Mouse (Mus musculus): Measurements from ENCODE around the gene Defb45. TPM values are rescaled to one million over a fixed set of nuclear protein-coding genes. Genes with fewer than 3 reads are reported as not detected.

The Defb45 gene
- polyA plus RNA-seq, 1 experiment from 2014 or later, result not detected

GRCm38 (mm10) chr2:152569038-152569437 lies 30.2 kb downstream of the Defb45 start, which contains the start of gene Gm17416:
Gene Gm17416 (plus strand): TSS chr2:152569338.
- Histone ChIP-seq H3K4me2 (no peak within 1 kb of the TSS), H3K4me1 (0 out of 2 replicates have a peak, but pooled peaks cover under 1% of the 10 kb centered on the region), H3K36me3 (no peaks in the 10 kb centered on the region), H3K27me3 (no peaks in the 10 kb centered on the region), H3K9me3 (replicated peaks) (no peaks in the 10 kb centered on the region), H3K27ac (peak within 1 kb of the TSS; percentile 67), H3K4me3 (replicated peaks) (no peak within 1 kb of the TSS), H3K9ac (no peak within 1 kb of the TSS)
- WGBS, result 82% methylated on average over 5 of the region's 5 CpGs
- ATAC-seq (replicated peaks; ENCODE audit: low FRiP score), result no peak

- ATAC-seq (replicated peaks; ENCODE audit: low FRiP score), result no peak
- Histone ChIP-seq H3K27me3 (no peaks in the 10 kb centered on the region), H3K27ac (no peak overlapping the region), H3K9me3 (replicated peaks) (no peaks in the 10 kb centered on the region), H3K4me3 (replicated peaks) (no peak overlapping the region), H3K4me2 (no peak overlapping the region), H3K9ac (no peak overlapping the region), H3K4me1 (peaks cover 15% of the 10 kb centered on the region), H3K36me3 (no peaks in the 10 kb centered on the region)
- 94% methylated on average over 7 of the region's 7 CpGs for WGBS
These were observed 42.5 kb downstream of the Defb45 start for GRCm38 (mm10) chr2:152556655-152557054.

- no peaks in the 10 kb centered on the region for H3K9me3 ChIP-seq (replicated peaks)
- 0 out of 2 replicates have a peak, but pooled peaks have one; percentile 49 for ATAC-seq (replicated peaks; ENCODE audit: low FRiP score)
- 11% methylated on average over 16 of the region's 16 CpGs for WGBS
- 0 out of 2 replicates have a peak overlapping the region, but pooled peaks have one; percentile 41 for H3K27ac ChIP-seq
- peak overlapping the region; percentile 52 for H3K4me2 ChIP-seq
- H3K36me3 ChIP-seq, result no peaks in the 10 kb centered on the region
- H3K9ac ChIP-seq, result no peak overlapping the region
- H3K4me1 ChIP-seq, result peaks cover 23% of the 10 kb centered on the region
- H3K27me3 ChIP-seq, result no peaks in the 10 kb centered on the region
- peak overlapping the region; percentile 21; the same call in 1 of the 2 replicates for H3K4me3 ChIP-seq (replicated peaks)
These were observed 45.3 kb downstream of the Defb45 start for GRCm38 (mm10) chr2:152553774-152554423.

- H3K9me3 ChIP-seq (replicated peaks), result no peaks in the 10 kb centered on the region
- 63% methylated on average over 5 of the region's 5 CpGs for WGBS
- no peak overlapping the region for H3K4me3 ChIP-seq (replicated peaks)
- no peak overlapping the region for H3K4me2 ChIP-seq
- no peaks in the 10 kb centered on the region for H3K27me3 ChIP-seq
- no peak overlapping the region for H3K9ac ChIP-seq
- ATAC-seq (replicated peaks; ENCODE audit: low FRiP score), result no peak
- no peaks in the 10 kb centered on the region for H3K36me3 ChIP-seq
- H3K27ac ChIP-seq, result 0 out of 2 replicates have a peak overlapping the region, but pooled peaks have one; percentile 6
- peaks cover 38% of the 10 kb centered on the region for H3K4me1 ChIP-seq
These were observed 51.1 kb downstream of the Defb45 start for GRCm38 (mm10) chr2:152548124-152548523.

GRCm38 (mm10) chr2:152544691-152545090 lies 54.5 kb downstream of the Defb45 start:
- ATAC-seq (replicated peaks; ENCODE audit: low FRiP score), result peak; percentile 79
- Histone ChIP-seq H3K4me2 (no peak overlapping the region), H3K9ac (no peak overlapping the region), H3K4me1 (peaks cover 39% of the 10 kb centered on the region), H3K36me3 (no peaks in the 10 kb centered on the region), H3K9me3 (replicated peaks) (peaks cover 4% of the 10 kb centered on the region; the same call in 1 of the 2 replicates), H3K4me3 (replicated peaks) (no peak overlapping the region), H3K27ac (peak overlapping the region; percentile 79; the same call in 1 of the 2 replicates), H3K27me3 (no peaks in the 10 kb centered on the region)
- WGBS, result 13% methylated on average over 4 of the region's 4 CpGs

GRCm38 (mm10) chr2:152543478-152543877 lies 55.7 kb downstream of the Defb45 start:
- no peaks in the 10 kb centered on the region for H3K36me3 ChIP-seq
- ATAC-seq (replicated peaks; ENCODE audit: low FRiP score), result peak; percentile 63
- WGBS, result 52% methylated on average over 4 of the region's 4 CpGs
- H3K27ac ChIP-seq, result peak overlapping the region; percentile 79
- H3K4me1 ChIP-seq, result peaks cover 39% of the 10 kb centered on the region
- H3K4me3 ChIP-seq (replicated peaks), result no peak overlapping the region
- H3K4me2 ChIP-seq, result no peak overlapping the region
- peaks cover 4% of the 10 kb centered on the region; the same call in 1 of the 2 replicates for H3K9me3 ChIP-seq (replicated peaks)
- no peak overlapping the region for H3K9ac ChIP-seq
- no peaks in the 10 kb centered on the region for H3K27me3 ChIP-seq

Other genes starting within 250 kb of the Defb45 start
- 1.1 and 2.2 TPM in 2 replicates for gene Nrsn2, start 222.8 kb downstream of the Defb45 start, polyA plus RNA-seq (2015; fragmentation: Nextera tagmentation; extraction: Ambion mirVana)
- gene Sox12, start 201.3 kb downstream of the Defb45 start, polyA plus RNA-seq (2015; fragmentation: Nextera tagmentation; extraction: Ambion mirVana), result 10.6 and 12.2 TPM in 2 replicates
- gene Zcchc3, start 184.4 kb downstream of the Defb45 start, polyA plus RNA-seq (2015; fragmentation: Nextera tagmentation; extraction: Ambion mirVana), result 42.4 and 45.7 TPM in 2 replicates
- 0.56 and 0.77 TPM in 2 replicates for gene 6820408C15Rik, start 183.8 kb downstream of the Defb45 start, polyA plus RNA-seq (2015; fragmentation: Nextera tagmentation; extraction: Ambion mirVana)
- gene Defb23, start 134.8 kb downstream of the Defb45 start, polyA plus RNA-seq (2015; fragmentation: Nextera tagmentation; extraction: Ambion mirVana), result 0.27 TPM in 1 of 2 replicates, not detected in the other
- gene Defb20, start 122.3 kb downstream of the Defb45 start, polyA plus RNA-seq (2015; fragmentation: Nextera tagmentation; extraction: Ambion mirVana), result not detected in 2 replicates
- gene Defb22, start 109.3 kb downstream of the Defb45 start, polyA plus RNA-seq (2015; fragmentation: Nextera tagmentation; extraction: Ambion mirVana), result not detected in 2 replicates
- not detected in 2 replicates for gene Defb26, start 87.7 kb downstream of the Defb45 start, polyA plus RNA-seq (2015; fragmentation: Nextera tagmentation; extraction: Ambion mirVana)
- gene Defb28, start 81.1 kb downstream of the Defb45 start, polyA plus RNA-seq (2015; fragmentation: Nextera tagmentation; extraction: Ambion mirVana), result 0.67 and 0.95 TPM in 2 replicates
- 0.90 and 1.6 TPM in 2 replicates for gene Defb29, start 59.3 kb downstream of the Defb45 start, polyA plus RNA-seq (2015; fragmentation: Nextera tagmentation; extraction: Ambion mirVana)
- not detected in 2 replicates for gene Gm17416, start 30.1 kb downstream of the Defb45 start, polyA plus RNA-seq (2015; fragmentation: Nextera tagmentation; extraction: Ambion mirVana)
- not detected in 2 replicates for gene Defb21, start 26.7 kb downstream of the Defb45 start, polyA plus RNA-seq (2015; fragmentation: Nextera tagmentation; extraction: Ambion mirVana)
- gene Defb19, start 19.1 kb downstream of the Defb45 start, polyA plus RNA-seq (2015; fragmentation: Nextera tagmentation; extraction: Ambion mirVana), result 4.4 and 4.8 TPM in 2 replicates
- gene Defb36, start 4.9 kb upstream of the Defb45 start, polyA plus RNA-seq (2015; fragmentation: Nextera tagmentation; extraction: Ambion mirVana), result 0.67 and 0.88 TPM in 2 replicates
- gene Defb25, start 23.7 kb upstream of the Defb45 start, polyA plus RNA-seq (2015; fragmentation: Nextera tagmentation; extraction: Ambion mirVana), result 23.2 and 25.2 TPM in 2 replicates
- 59.1 and 62.5 TPM in 2 replicates for gene Rem1, start 27.6 kb upstream of the Defb45 start, polyA plus RNA-seq (2015; fragmentation: Nextera tagmentation; extraction: Ambion mirVana)
- 141 and 147 TPM in 2 replicates for gene H13, start 70.1 kb upstream of the Defb45 start, polyA plus RNA-seq (2015; fragmentation: Nextera tagmentation; extraction: Ambion mirVana)
- 29.5 and 31.0 TPM in 2 replicates for gene Mcts2, start 87.6 kb upstream of the Defb45 start, polyA plus RNA-seq (2015; fragmentation: Nextera tagmentation; extraction: Ambion mirVana)
- gene Id1, start 136.9 kb upstream of the Defb45 start, polyA plus RNA-seq (2015; fragmentation: Nextera tagmentation; extraction: Ambion mirVana), result 133 and 143 TPM in 2 replicates
- gene Cox4i2, start 154.8 kb upstream of the Defb45 start, polyA plus RNA-seq (2015; fragmentation: Nextera tagmentation; extraction: Ambion mirVana), result 16.4 and 20.9 TPM in 2 replicates
- gene Bcl2l1, start 232.3 kb upstream of the Defb45 start, polyA plus RNA-seq (2015; fragmentation: Nextera tagmentation; extraction: Ambion mirVana), result 99.5 and 106 TPM in 2 replicates
- 88.5 and 98.2 TPM in 2 replicates for gene Tpx2, start 248.6 kb upstream of the Defb45 start, polyA plus RNA-seq (2015; fragmentation: Nextera tagmentation; extraction: Ambion mirVana)

All from kidney, embryonic 15.5 days (tissue).